Mouse (Mus musculus): ENCODE results near the gene Naaladl2.
A peak's percentile ranks its signal among the peaks of the same experiment; 100 is the strongest.

Naaladl2 gene

GRCm38 (mm10) chr3:24486456-24487112 is 657.5 kb downstream of the Naaladl2 start:
- no peaks in the 10 kb centered on the region for H3K9me3 ChIP-seq (ENCODE audit: low read length)
- H3K36me3 ChIP-seq (ENCODE audit: insufficient read depth, low read length), result no peaks in the 10 kb centered on the region
- TF ChIP-seq POU5F1 (IDR thresholded peaks at IDR 0.05; ENCODE audit: borderline replicate concordance, low read length), result no peak
- TF ChIP-seq CTCF (conservative IDR thresholded peaks at IDR 0.05; ENCODE audit: low read length), result no peak
- TF ChIP-seq NANOG (IDR thresholded peaks at IDR 0.05; ENCODE audit: borderline replicate concordance, low read length), result no peak
- no peak overlapping the region for H3K4me3 ChIP-seq (replicated peaks; ENCODE audit: low read length)
- H3K4me1 ChIP-seq (replicated peaks; ENCODE audit: low read depth, low read length), result no peaks in the 10 kb centered on the region
- no peaks in the 10 kb centered on the region for H3K27me3 ChIP-seq (ENCODE audit: insufficient read depth, low read length)

DNA sequence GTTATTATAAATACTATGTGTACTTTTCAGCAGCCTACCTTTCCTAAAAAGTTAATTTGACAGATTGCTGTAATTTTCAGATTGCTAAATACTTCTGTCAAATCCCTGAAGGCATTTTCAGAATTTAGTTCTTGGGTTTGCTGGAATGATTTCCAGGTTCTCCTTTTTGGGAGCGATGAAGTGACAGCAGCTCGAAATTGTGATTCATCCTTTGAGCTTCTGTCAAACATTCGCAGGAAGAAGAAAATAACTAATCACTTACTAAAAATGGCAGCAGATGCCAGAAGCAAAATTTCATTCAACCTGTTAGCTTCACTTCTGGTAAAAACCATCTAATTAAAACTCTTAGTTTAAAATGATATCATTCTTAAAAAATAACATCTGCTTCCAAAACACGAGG is 680.1 kb downstream of the Naaladl2 start:
- Histone ChIP-seq H3K36me3 (ENCODE audit: insufficient read depth, low read length) (no peaks in the 10 kb centered on the region), H3K27me3 (ENCODE audit: insufficient read depth, low read length) (no peaks in the 10 kb centered on the region), H3K4me1 (replicated peaks; ENCODE audit: low read depth, low read length) (no peaks in the 10 kb centered on the region), H3K9me3 (ENCODE audit: low read length) (no peaks in the 10 kb centered on the region), H3K4me3 (replicated peaks; ENCODE audit: low read length) (no peak overlapping the region)
- TF ChIP-seq NANOG (IDR thresholded peaks at IDR 0.05; ENCODE audit: borderline replicate concordance, low read length) (no peak), CTCF (conservative IDR thresholded peaks at IDR 0.05; ENCODE audit: low read length) (no peak), POU5F1 (IDR thresholded peaks at IDR 0.05; ENCODE audit: borderline replicate concordance, low read length) (no peak)

GRCm38 (mm10) chr3:24440621-24441020 is 703.4 kb downstream of the Naaladl2 start:
- no peaks in the 10 kb centered on the region for H3K9me3 ChIP-seq (ENCODE audit: low read length)
- H3K36me3 ChIP-seq (ENCODE audit: insufficient read depth, low read length), result no peaks in the 10 kb centered on the region
- H3K4me1 ChIP-seq (replicated peaks; ENCODE audit: low read depth, low read length), result no peaks in the 10 kb centered on the region
- TF ChIP-seq POU5F1 (IDR thresholded peaks at IDR 0.05; ENCODE audit: borderline replicate concordance, low read length) (no peak), NANOG (IDR thresholded peaks at IDR 0.05; ENCODE audit: borderline replicate concordance, low read length) (no peak), CTCF (conservative IDR thresholded peaks at IDR 0.05; ENCODE audit: low read length) (no peak)
- no peak overlapping the region for H3K4me3 ChIP-seq (replicated peaks; ENCODE audit: low read length)
- no peaks in the 10 kb centered on the region for H3K27me3 ChIP-seq (ENCODE audit: insufficient read depth, low read length)

DNA sequence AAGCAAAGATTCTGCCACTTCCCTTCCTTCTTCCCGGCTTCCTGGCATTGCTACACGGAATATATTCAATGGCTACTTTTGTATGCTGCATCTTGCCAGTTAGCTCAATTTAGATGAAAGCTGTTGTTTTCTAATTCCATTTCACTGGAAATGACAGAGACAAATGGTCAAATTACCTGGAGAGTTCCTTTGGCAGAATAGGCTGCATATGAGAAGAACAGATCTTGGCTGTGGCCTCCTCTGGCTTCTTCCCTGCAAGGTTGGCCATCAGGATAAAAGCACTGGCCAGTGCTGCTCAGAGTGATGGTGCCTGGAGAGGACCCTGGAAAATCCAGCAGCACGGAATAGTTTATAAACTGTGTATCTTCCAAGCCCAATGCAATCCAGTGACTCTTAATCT is 711.3 kb downstream of the Naaladl2 start:
- Histone ChIP-seq H3K4me3 (replicated peaks; ENCODE audit: low read length) (no peak overlapping the region), H3K27me3 (ENCODE audit: insufficient read depth, low read length) (no peaks in the 10 kb centered on the region), H3K36me3 (ENCODE audit: insufficient read depth, low read length) (no peaks in the 10 kb centered on the region), H3K9me3 (ENCODE audit: low read length) (no peaks in the 10 kb centered on the region; the same call in 1 of the 2 replicates), H3K4me1 (replicated peaks; ENCODE audit: low read depth, low read length) (no peaks in the 10 kb centered on the region)
- TF ChIP-seq CTCF (conservative IDR thresholded peaks at IDR 0.05; ENCODE audit: low read length), result no peak
- TF ChIP-seq NANOG (IDR thresholded peaks at IDR 0.05; ENCODE audit: borderline replicate concordance, low read length), result no peak
- TF ChIP-seq POU5F1 (IDR thresholded peaks at IDR 0.05; ENCODE audit: borderline replicate concordance, low read length), result no peak

DNA sequence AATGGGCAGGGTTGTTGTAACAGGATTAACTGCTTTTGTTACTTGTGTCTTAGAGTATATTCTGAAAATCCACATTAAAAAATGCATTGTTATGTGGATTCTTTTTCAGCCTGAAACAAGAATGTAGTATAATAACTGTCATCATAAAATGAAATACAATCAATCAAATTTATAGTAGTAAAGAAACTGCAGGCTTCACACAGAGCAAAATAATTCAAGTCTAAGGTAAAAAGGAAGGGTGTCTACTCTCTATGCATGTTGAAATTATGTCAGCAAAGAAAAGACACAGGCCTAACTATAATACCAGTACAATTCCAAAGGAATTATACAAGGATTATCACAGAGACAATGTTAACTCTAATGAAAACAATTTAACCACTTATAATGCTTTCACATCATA is 752.3 kb downstream of the Naaladl2 start:
- Histone ChIP-seq H3K27me3 (ENCODE audit: insufficient read depth, low read length) (no peaks in the 10 kb centered on the region), H3K36me3 (ENCODE audit: insufficient read depth, low read length) (no peaks in the 10 kb centered on the region), H3K4me3 (replicated peaks; ENCODE audit: low read length) (no peak overlapping the region), H3K9me3 (ENCODE audit: low read length) (no peaks in the 10 kb centered on the region), H3K4me1 (replicated peaks; ENCODE audit: low read depth, low read length) (no peaks in the 10 kb centered on the region)
- TF ChIP-seq NANOG (IDR thresholded peaks at IDR 0.05; ENCODE audit: borderline replicate concordance, low read length) (no peak), CTCF (conservative IDR thresholded peaks at IDR 0.05; ENCODE audit: low read length) (no peak), POU5F1 (IDR thresholded peaks at IDR 0.05; ENCODE audit: borderline replicate concordance, low read length) (no peak)

- Histone ChIP-seq H3K4me3 (replicated peaks; ENCODE audit: low read length) (no peak overlapping the region), H3K36me3 (ENCODE audit: insufficient read depth, low read length) (no peaks in the 10 kb centered on the region), H3K27me3 (ENCODE audit: insufficient read depth, low read length) (no peaks in the 10 kb centered on the region), H3K9me3 (ENCODE audit: low read length) (no peaks in the 10 kb centered on the region), H3K4me1 (replicated peaks; ENCODE audit: low read depth, low read length) (no peaks in the 10 kb centered on the region)
- TF ChIP-seq NANOG (IDR thresholded peaks at IDR 0.05; ENCODE audit: borderline replicate concordance, low read length), result no peak
- TF ChIP-seq POU5F1 (IDR thresholded peaks at IDR 0.05; ENCODE audit: borderline replicate concordance, low read length), result no peak
- no peak for TF ChIP-seq CTCF (conservative IDR thresholded peaks at IDR 0.05; ENCODE audit: low read length)
Measured at GRCm38 (mm10) chr3:24391311-24391710, 752.8 kb downstream of the Naaladl2 start.

DNA sequence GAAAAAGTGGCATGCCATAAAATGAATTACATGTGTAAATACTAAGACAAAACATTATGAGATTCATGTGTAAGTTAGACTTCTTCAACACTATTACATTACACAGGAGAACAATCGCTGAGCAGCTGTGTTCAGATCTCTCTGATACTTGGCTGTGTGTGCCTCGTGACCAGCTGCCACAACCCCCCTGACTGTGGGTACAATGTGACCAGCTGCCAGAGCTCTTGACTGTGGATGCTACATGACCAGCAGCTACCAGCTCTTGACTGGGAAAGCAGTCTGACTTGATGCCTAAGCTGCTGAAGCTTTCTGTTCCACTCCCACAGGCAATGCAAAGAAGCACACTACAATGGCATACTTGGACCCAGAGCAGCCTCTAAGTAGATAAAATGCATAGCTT is 789.1 kb downstream of the Naaladl2 start:
- H3K4me1 ChIP-seq (replicated peaks; ENCODE audit: low read depth, low read length), result no peaks in the 10 kb centered on the region
- TF ChIP-seq NANOG (IDR thresholded peaks at IDR 0.05; ENCODE audit: borderline replicate concordance, low read length) (no peak), POU5F1 (IDR thresholded peaks at IDR 0.05; ENCODE audit: borderline replicate concordance, low read length) (no peak), CTCF (conservative IDR thresholded peaks at IDR 0.05; ENCODE audit: low read length) (no peak)
- H3K9me3 ChIP-seq (ENCODE audit: low read length), result no peaks in the 10 kb centered on the region

DNA sequence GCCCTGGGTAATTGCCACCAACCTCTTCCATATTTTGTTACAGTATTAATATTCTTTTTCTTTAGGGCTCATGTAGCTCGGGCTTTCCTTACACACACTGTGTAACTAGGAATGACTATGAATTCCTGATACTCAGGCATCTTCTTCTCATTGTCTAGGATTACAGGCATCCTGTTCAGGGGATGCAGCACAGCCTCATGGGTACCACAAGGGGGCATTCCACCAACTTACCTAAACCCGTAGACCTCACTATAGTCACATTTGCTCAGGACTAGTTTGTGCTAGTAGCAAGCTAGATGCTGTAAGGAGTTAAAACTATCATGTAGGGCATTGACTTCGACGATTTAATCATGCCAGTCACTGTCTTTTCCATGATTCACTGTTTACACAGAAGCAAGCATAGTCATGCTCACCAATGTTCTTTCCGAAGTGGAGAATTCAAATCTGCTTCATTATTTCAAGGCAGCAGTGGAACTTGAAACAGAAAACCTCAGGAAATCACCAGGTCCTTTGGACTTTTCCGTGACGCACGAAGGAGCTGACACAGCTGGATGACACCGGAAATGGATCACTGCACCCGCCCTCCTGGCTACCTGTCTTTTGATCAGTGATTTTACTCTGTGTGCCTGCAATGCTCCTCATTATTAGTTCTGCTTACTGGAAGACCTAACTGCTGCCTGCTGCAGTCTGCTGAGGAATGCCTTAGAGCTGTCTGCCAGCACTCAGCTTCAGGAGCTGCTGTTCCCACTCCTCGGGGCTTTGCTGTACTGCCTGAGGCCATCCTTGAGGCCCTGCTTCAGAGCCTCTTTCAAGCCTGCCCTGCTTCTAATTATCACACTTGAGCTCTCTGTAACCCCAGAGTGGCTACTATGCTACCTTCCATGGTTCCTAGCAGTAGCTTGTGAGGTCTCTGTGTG is 822.3 kb downstream of the Naaladl2 start:
- TF ChIP-seq NANOG (IDR thresholded peaks at IDR 0.05; ENCODE audit: borderline replicate concordance, low read length) (no peak), CTCF (conservative IDR thresholded peaks at IDR 0.05; ENCODE audit: low read length) (peak; percentile 41)
- no peaks in the 10 kb centered on the region for H3K9me3 ChIP-seq (ENCODE audit: low read length)
- no peaks in the 10 kb centered on the region for H3K27me3 ChIP-seq (ENCODE audit: insufficient read depth, low read length)
- H3K4me1 ChIP-seq (replicated peaks; ENCODE audit: low read depth, low read length), result no peaks in the 10 kb centered on the region
- no peak overlapping the region for H3K4me3 ChIP-seq (replicated peaks; ENCODE audit: low read length)
- no peaks in the 10 kb centered on the region for H3K36me3 ChIP-seq (ENCODE audit: insufficient read depth, low read length)

More for the DNA sequence above, 789.1 kb downstream of the Naaladl2 start:
- no peaks in the 10 kb centered on the region for H3K27me3 ChIP-seq (ENCODE audit: insufficient read depth, low read length)
- no peaks in the 10 kb centered on the region for H3K36me3 ChIP-seq (ENCODE audit: insufficient read depth, low read length)
- no peak overlapping the region for H3K4me3 ChIP-seq (replicated peaks; ENCODE audit: low read length)
